Mouse (Mus musculus) CH12F3 (cell line): ENCODE measurements at regions not wholly inside any gene's neighbourhood (a gene's known extent, or its start where the extent isn't known, plus 50 kb on each side); places are given as distances from the start of the nearest gene placed in this dataset.

Experiments
- in situ Hi-C: fragments of 300-500 bp; cut with MboI; formaldehyde crosslinking; loops from 2 replicates; pipeline ENCODE4 v1.14.3; 2020; ENCODE audit warnings: low sequenced_read_pairs

- in situ Hi-C loops, result loop anchor here (25.0 kb wide), 2 partner anchors 622 to 1022 kb away; no protein-coding TSS in a partner anchor
Observed at GRCm38 (mm10) chr2:21908813-21909480, 318.4 kb upstream of the Myo3a start.

DNA sequence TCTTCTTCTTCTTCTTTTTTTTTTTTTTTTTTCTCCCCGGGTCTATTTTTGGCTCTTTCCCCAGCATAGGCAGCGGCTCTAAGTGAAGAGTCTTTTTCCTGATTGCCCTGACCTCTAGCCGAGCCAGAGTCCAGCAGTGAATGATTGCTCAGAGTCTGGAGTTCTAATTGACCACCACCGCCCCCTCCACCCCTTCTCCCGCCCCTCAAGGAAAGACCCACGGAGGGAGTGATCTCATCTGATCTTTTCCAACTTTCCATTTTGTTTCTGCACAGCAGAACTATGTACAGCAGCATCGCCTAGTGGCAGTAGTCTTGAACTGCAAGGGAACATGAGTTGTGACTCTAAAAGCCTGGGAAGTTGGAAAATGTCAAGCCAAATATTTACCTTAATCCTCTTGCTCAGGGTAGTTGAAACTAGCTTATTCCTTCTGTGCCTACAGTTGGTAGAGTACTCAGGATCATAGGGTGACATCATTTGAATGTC lies 317.8 kb upstream of the Myo3a start:
- in situ Hi-C loops, result loop anchor here (25.0 kb wide), 2 partner anchors 622 to 1022 kb away; no protein-coding TSS in a partner anchor

DNA sequence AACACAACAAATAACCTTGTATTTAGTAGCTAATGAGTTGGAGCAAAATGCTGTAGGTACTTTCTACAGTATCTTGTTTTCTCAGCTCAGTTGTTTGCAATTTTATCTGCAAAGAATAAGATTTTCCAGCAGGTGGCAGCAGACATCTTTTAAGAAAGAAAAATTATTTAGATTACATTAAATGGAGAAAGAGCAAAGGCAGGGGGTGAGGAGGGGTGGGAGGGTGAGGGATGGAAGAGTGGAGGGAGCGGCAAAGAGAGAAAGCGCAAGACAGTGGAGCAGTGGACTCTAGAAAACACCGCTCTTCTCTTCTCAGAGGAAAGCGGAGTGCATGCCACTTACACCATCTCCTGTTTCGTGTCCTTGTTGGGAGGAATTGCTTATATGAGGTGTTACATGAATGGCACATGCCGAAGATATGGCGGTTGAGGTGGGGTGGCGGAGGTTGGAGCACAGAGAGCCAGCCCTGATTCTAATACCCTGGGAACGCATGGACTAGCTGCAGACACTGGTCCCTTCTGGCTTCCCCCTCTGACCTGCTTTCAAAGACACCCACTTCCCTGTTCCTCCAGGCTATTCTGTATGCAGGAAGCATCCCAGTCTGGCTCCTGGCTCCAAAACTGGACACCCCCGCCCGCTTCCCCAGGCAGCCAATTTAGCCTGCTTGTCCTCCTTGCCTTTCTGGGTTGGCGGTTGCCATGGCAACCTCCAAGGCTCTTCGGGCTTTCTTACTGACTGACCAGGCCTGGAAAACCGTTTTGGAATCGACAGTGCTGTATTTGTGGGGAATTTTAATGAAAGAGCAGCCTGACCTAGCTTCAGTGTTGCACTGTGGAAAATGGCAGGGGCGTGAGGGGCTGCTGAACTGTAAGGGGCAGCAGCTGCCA lies 309.3 kb upstream of the Myo3a start:
- in situ Hi-C loops, result loop anchor here (25.0 kb wide), 2 partner anchors 631 to 1031 kb away; no protein-coding TSS in a partner anchor

- in situ Hi-C loops, result loop anchor here (25.0 kb wide), 2 partner anchors 632 to 1032 kb away; no protein-coding TSS in a partner anchor
Observed at GRCm38 (mm10) chr2:21919091-21919490, 308.2 kb upstream of the Myo3a start.

DNA sequence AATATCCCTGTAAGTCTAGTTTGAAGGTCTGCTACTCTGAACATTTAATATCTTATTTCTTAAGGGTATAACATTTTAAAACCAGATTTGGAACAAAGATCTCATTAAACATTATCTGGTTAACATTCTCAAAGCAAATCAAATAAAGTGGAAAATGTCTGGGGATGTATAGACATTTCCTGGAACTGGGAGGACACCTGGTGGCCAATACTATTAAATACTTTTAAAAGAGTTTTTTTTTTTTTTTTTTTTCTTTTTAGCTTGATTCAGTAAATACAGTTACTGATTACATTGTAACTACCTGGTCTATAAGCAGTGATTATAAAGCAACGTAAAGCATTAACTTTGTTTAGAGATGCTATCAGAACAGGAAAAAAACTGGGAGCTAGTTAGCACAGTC lies 299.6 kb upstream of the Myo3a start:
- in situ Hi-C loops, result no loop called here

DNA sequence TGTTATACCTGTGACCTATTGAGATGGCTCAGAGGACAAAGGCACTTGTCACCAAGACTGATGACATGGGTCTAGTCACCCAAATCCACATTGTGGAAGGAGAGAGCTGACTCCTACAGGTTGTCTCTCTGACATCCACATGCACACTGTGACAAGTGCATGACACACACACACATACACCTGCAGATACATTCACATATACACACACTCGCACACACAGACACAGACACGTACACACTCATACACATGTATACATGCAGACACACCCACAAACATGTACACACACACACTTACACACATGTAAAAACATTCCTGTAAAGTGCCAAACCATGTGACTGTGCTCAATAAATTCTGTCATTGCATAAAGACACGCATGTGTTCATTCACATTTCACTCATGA lies 287.3 kb upstream of the Myo3a start:
- in situ Hi-C loops, result loop anchor here (10.0 kb wide), 1 partner anchor 925 kb away; no protein-coding TSS in a partner anchor

DNA sequence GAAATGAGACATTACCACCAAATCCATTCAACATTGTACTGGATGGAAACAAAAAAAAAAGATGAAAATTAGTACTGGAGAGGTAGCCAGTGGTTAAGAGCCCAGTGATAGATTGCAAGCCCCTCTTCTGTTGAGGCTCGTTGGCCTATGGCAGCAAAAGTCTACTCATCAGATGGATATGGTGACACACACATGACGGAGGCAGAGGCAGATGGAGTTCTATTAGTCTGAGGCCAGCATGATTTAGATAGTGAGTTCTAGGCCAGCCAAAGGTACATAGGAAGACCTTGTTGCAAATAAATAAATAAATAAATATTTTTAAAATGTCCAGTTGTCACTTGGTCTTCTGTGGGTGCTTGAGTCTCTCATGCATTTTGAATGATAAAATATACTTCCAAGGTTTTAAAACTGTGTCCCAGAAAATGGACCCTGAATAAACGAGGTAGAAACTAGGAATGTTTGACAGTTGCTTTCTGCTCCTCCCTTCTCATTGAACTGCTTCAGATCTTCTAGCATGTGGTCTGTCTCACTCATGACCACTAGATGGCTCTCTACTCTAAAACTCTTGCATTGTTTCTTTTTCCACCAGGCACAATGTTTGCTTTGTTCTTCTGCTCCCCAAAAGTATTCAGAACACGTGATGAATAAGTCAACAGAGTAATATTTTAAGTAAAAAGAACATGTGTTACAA lies 286.4 kb upstream of the Myo3a start:
- in situ Hi-C loops, result loop anchor here (10.0 kb wide), 1 partner anchor 924 kb away; no protein-coding TSS in a partner anchor

DNA sequence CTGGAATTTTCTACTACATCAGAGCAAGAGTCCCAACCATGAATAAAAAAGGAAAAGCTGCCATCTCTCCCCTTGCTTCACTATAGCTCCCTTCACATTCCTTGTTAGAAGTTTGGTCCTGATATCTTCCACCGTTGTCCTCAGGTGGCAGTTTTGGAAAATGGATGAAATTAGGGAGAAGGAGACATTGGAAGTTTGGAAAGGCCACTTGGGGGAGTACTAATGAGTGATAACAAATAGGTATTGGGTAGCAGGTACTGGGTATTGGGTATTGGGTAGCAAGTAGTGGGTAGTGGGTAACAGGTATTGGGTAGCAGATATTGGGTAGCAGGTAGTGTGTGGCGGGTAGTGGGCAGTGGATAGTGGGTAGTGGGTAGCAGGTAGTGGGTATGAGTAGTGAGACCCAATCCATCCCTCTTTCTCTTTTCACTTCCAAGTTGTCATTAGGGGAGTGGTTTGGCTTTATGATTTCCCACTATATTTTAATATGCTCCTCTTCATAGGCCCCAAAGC lies 285.8 kb upstream of the Myo3a start:
- in situ Hi-C loops, result loop anchor here (10.0 kb wide), 1 partner anchor 923 kb away; no protein-coding TSS in a partner anchor

DNA sequence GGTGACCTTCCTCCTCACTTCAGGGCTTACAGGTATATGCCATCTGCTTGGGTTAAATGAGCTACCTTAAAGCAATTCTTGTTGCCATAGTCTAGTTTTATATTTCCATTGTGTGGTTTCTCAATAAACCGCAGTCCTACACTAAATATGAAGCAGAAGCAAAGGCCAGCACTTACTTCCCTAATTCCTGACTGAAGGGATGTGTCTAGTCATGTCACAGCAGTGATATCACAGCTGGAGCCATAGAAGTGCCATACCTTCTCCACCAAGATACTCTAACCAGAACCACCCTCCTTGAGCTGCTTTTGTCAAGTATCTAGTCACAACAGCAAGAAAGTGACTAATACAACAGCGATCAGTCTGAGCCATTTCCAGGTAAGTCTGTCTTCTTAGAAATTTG lies 283.6 kb upstream of the Myo3a start:
- in situ Hi-C loops, result loop anchor here (10.0 kb wide), 1 partner anchor 921 kb away; no protein-coding TSS in a partner anchor

- in situ Hi-C loops, result loop anchor here (10.0 kb wide), 1 partner anchor 918 kb away; no protein-coding TSS in a partner anchor
Observed at GRCm38 (mm10) chr2:21946484-21946883, 280.8 kb upstream of the Myo3a start.

GRCm38 (mm10) chr2:21951279-21951678 lies 276.0 kb upstream of the Myo3a start:
- in situ Hi-C loops, result loop anchor here (25.0 kb wide), 1 partner anchor 761 kb away; no protein-coding TSS in a partner anchor

- in situ Hi-C loops, result loop anchor here (25.0 kb wide), 1 partner anchor 756 kb away; no protein-coding TSS in a partner anchor
Observed at GRCm38 (mm10) chr2:21956112-21956963, 271.0 kb upstream of the Myo3a start.

- in situ Hi-C loops, result loop anchor here (25.0 kb wide), 1 partner anchor 754 kb away; no protein-coding TSS in a partner anchor
Observed at GRCm38 (mm10) chr2:21958365-21958764, 268.9 kb upstream of the Myo3a start.

GRCm38 (mm10) chr2:21958802-21959201 lies 268.5 kb upstream of the Myo3a start:
- in situ Hi-C loops, result loop anchor here (25.0 kb wide), 1 partner anchor 753 kb away; no protein-coding TSS in a partner anchor

- in situ Hi-C loops, result loop anchor here (25.0 kb wide), 1 partner anchor 749 kb away; no protein-coding TSS in a partner anchor
Observed at GRCm38 (mm10) chr2:21963343-21964026, 263.8 kb upstream of the Myo3a start.

DNA sequence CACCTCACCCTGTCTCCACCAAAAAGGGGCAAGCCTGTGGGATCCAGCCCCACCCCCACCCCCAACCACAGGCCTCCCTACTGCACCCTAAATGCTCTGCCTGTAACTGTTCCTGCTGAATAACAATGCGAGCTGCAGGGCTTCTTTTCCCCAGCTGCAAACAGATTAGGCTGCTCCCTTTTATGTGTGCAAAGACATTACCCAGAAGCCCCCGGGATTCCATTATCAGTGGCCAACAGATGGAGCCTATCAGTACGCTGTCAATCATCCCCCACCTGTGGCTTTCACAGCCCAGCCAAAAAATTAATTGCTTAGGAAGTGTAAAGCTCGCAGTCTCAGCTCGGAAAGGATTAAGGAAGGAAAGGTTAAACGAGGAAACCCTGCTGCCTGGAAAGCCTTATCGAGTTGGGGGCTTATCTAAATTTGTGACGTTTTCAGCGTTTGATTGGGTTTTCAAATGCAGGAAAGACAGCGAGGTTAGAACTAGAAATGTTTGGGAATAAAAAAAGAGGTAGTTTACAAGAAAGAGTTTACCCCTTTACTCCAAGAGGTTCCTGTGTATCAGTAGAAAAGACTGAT lies 263.2 kb upstream of the Myo3a start:
- in situ Hi-C loops, result loop anchor here (25.0 kb wide), 1 partner anchor 748 kb away; no protein-coding TSS in a partner anchor

DNA sequence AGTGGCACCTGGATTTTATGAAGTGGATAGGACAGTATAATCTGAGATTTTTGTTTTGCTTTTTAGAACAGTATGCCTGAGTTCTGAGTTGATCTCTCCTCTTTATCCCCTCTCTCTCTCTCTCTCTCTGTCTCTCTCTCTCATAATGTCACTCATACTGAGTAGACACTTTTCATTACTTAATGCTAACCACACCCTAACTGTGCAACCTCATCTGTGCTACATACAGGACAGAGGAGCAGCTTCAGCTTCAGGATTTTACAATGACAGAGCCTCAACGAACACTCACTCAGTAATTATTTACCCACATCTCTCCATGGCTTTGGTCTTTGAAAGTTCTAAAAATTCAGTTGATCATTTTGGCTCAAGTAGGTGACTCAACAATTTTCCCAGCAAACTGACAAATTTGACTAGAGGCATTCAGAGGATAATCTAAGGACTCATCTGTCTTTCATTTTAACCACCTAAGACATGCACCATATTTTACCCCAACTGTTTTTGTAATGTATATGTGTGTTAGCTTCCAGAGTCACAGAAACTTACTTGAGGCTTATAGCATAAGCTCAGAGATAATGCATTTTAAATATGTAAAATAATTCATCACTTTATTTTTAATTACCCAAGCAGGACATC lies 256.4 kb upstream of the Myo3a start:
- in situ Hi-C loops, result loop anchor here (25.0 kb wide), 1 partner anchor 741 kb away; no protein-coding TSS in a partner anchor
